Mouse (Mus musculus) midbrain, embryonic 11.5 days (tissue): ENCODE results near the gene Leo1. TPM values are rescaled to one million over a fixed set of nuclear protein-coding genes. Genes with fewer than 3 reads are reported as not detected.
A peak's percentile ranks its signal among the peaks of the same experiment; 100 is the strongest.
"Not testable (repeated sequence)": the region's sequence is repeated elsewhere in the genome, so short reads cannot be mapped to it uniquely, and the experiment has no call there.

Experiments used
- ATAC-seq: fragments of 200-750 bp; cut with Nextera tagmentation; 2 replicates; pipeline ENCODE4 v1.8.0; 2017; ENCODE audit warnings: moderate TSS enrichment, moderate library complexity; ENCODE audit not compliant: low FRiP score
- DNase-seq: peaks from one replicate; pipeline ENCODE4 v3.0.0; 2015; ENCODE audit warnings: low spot score; ENCODE audit errors: missing footprints
- H3K27ac ChIP-seq: fragments of 300-500 bp; sonication (generic); 2 replicates; pipeline ENCODE4 v1.5.1; 2014; ENCODE audit warnings: low read depth, low read length
- H3K27me3 ChIP-seq: fragments of 300-500 bp; sonication (generic); 2 replicates; pipeline ENCODE4 v1.6.1; 2014; ENCODE audit warnings: mild to moderate bottlenecking, low read length, moderate library complexity, mixed read lengths; ENCODE audit not compliant: control insufficient read depth, insufficient read depth
- H3K36me3 ChIP-seq: fragments of 300-500 bp; sonication (generic); 2 replicates; pipeline ENCODE4 v1.6.1; 2014; ENCODE audit warnings: mild to moderate bottlenecking, low read length, moderate library complexity, mixed read lengths; ENCODE audit not compliant: control insufficient read depth, insufficient read depth
- H3K4me1 ChIP-seq: fragments of 300-500 bp; sonication (generic); 2 replicates; pipeline ENCODE4 v1.6.1; 2014; ENCODE audit warnings: low read length; ENCODE audit not compliant: control insufficient read depth, insufficient read depth
- H3K4me2 ChIP-seq: fragments of 300-500 bp; sonication (generic); 2 replicates; pipeline ENCODE4 v1.6.1; 2014; ENCODE audit warnings: mild to moderate bottlenecking, moderate library complexity
- H3K4me3 ChIP-seq: fragments of 300-500 bp; sonication (generic); 2 replicates; pipeline ENCODE4 v1.5.1; 2014; ENCODE audit warnings: low read depth, low read length
- H3K9ac ChIP-seq: fragments of 300-500 bp; sonication (generic); 2 replicates; pipeline ENCODE4 v1.6.1; 2014; ENCODE audit warnings: low read length
- H3K9me3 ChIP-seq: fragments of 300-500 bp; sonication (generic); 2 replicates; pipeline ENCODE4 v1.6.1; 2016; ENCODE audit warnings: low read length; ENCODE audit not compliant: control insufficient read depth
- WGBS: fragments of 180-500 bp; shearing (Covaris S2); extraction: QIAGEN DNeasy Blood & Tissue Kit; methylation state at CpG from one replicate; pipeline ENCODE4 v1.1.7; 2014; 5-methylcytosine and 5-hydroxymethylcytosine counted together
- polyA plus RNA-seq: library from polyadenylated mRNA; unstranded; fragments of >200 nt; fragmentation: Nextera tagmentation; extraction: Ambion mirVana; gene quantifications from 2 replicates; pipeline ENCODE4 v1.2.1, GENCODE M21; 2014

Leo1 gene
- polyA plus RNA-seq, 1 experiment from 2014 or later: 45.2 TPM

DNA sequence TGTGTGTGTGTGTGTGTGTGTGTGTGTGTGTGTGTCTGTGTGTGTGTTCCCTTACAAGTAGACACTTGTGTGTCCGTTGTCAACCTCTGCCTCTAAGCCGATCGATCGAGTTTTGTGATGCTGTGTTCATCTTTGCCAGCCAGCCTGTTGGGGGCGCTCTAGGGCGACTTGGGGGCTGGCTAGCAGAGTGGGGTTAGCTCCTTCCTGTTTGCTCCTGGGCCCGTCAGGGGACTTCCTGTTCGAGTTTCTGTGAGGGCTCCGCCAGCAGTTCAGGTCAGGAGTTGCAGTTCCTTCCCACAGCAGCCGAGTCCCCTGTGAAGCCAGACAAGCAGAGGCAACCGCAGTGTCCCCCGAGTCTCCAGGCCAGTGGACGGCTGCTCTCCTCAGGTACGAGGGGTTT, 27.0 kb downstream of the Leo1 start:
- ATAC-seq (no peak), DNase-seq (no peak)
- no peaks in the 10 kb centered on the region for H3K9me3 ChIP-seq
- H3K27ac ChIP-seq: no peak overlapping the region
- no peaks in the 10 kb centered on the region for H3K4me1 ChIP-seq
- H3K4me3 ChIP-seq: no peak overlapping the region
- no peaks in the 10 kb centered on the region for H3K27me3 ChIP-seq
- H3K4me2 ChIP-seq: no peak overlapping the region
- WGBS: 86% methylated on average over 14 of the region's 14 CpGs
- H3K36me3 ChIP-seq: peaks cover 9% of the 10 kb centered on the region
- no peak overlapping the region for H3K9ac ChIP-seq

- ATAC-seq: no peak
- no peak overlapping the region for H3K27ac ChIP-seq
- no peaks in the 10 kb centered on the region for H3K4me1 ChIP-seq
- no peaks in the 10 kb centered on the region for H3K27me3 ChIP-seq
- no peaks in the 10 kb centered on the region for H3K9me3 ChIP-seq
- DNase-seq: no peak
- WGBS: 79% methylated on average over 3 of the region's 3 CpGs
- H3K36me3 ChIP-seq: 0 out of 2 replicates have a peak, but pooled peaks cover 2% of the 10 kb centered on the region
- no peak overlapping the region for H3K4me3 ChIP-seq
- no peak overlapping the region for H3K4me2 ChIP-seq
- no peak overlapping the region for H3K9ac ChIP-seq
Measured at GRCm38 (mm10) chr9:75477212-75477611, 35.9 kb downstream of the Leo1 start.

DNA sequence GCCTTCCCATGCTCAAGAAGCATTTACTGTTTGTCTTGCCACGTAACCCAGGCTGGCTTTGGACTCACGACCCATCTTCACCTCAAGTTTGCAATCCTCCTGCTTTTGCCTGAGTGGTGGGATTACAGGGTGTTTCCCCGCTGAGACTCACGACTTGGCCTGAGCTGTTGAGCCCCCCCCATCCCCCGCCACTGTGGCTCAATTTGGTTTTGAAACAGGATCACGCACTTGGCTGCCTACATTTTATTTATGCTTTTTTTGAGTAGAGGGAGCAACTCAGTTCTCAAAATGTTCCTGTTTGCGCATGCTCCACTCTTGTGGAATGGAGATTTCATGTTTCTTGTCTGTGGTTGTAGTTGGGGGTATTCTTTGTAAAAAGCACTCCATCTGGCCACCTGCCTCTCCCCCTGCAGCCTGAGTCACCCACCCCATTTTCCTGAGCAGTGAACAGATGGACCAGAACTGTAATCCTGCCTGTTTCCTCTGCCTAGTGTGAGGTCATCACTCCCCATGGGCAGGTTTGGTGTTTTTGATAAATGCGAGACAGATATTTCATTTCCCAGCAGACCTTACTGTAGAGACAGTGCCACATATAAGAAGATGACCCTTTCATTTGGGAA, 37.9 kb downstream of the Leo1 start:
- no peaks in the 10 kb centered on the region for H3K9me3 ChIP-seq
- ATAC-seq (peak; percentile 48; the same call in 1 of the 2 replicates), DNase-seq (no peak)
- no peaks in the 10 kb centered on the region for H3K27me3 ChIP-seq
- no peak overlapping the region for H3K9ac ChIP-seq
- H3K4me1 ChIP-seq: no peaks in the 10 kb centered on the region
- H3K36me3 ChIP-seq: 0 out of 2 replicates have a peak, but pooled peaks cover 2% of the 10 kb centered on the region
- H3K4me3 ChIP-seq: no peak overlapping the region
- no peak overlapping the region for H3K27ac ChIP-seq
- H3K4me2 ChIP-seq: no peak overlapping the region
- WGBS: 59% methylated on average over 8 of the region's 8 CpGs

DNA sequence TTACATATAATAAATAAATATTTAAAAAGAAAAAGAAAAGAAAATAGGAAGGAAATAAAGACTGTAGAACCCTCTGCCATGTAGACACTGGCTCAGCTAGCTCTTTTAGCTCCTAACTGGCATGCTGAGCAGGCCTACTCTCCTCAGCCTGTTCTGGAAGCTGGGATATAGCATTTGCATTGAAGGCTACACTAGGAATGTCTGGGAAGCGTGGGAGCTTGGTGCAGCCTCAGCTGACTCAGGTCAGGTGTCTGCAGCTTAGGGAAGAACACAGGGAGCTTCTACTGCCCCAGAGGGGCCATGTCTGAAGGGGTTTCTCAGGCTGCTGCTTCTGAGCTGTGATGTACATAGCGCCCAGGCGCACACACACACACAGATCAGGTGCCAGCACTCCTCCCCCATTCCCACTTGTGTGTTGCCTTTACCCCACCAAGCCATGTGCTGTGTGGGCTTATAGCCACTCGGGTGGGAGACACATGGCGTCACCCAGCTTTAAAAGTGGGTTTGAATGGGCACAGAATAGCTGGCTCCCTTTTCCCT, 39.3 kb downstream of the Leo1 start:
- H3K4me1 ChIP-seq: no peaks in the 10 kb centered on the region
- 95% methylated on average over 5 of the region's 5 CpGs for WGBS
- no peak overlapping the region for H3K4me2 ChIP-seq
- H3K9me3 ChIP-seq: no peaks in the 10 kb centered on the region
- 0 out of 2 replicates have a peak, but pooled peaks cover 2% of the 10 kb centered on the region for H3K36me3 ChIP-seq
- no peak overlapping the region for H3K27ac ChIP-seq
- DNase-seq (no peak), ATAC-seq (no peak)
- no peaks in the 10 kb centered on the region for H3K27me3 ChIP-seq
- H3K9ac ChIP-seq: no peak overlapping the region
- H3K4me3 ChIP-seq: no peak overlapping the region

DNA sequence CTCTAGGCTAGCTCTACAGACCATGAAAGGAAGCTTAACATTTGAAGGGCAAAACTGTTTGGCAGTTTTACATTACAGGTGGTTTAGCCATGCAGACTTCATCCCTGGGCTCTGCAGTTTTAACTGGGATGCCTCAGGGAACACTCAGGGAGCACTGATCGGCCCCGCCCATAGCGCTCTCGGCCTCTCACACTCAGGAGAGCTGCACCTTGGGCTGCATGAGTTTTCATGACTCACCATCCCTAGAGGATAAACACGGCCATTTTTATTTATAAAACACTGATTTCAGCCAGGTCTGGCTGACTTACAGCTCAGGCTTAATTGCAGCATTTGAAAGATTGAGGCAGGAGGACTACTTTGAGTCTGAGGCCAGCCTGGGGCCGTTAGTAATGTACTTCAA, 43.9 kb downstream of the Leo1 start:
- Histone ChIP-seq H3K36me3 (0 out of 2 replicates have a peak, but pooled peaks cover 2% of the 10 kb centered on the region), H3K27ac (no peak overlapping the region), H3K4me1 (no peaks in the 10 kb centered on the region), H3K4me3 (no peak overlapping the region), H3K27me3 (no peaks in the 10 kb centered on the region), H3K9me3 (no peaks in the 10 kb centered on the region), H3K4me2 (no peak overlapping the region), H3K9ac (no peak overlapping the region)
- no peak for ATAC-seq
- DNase-seq: no peak
- 89% methylated on average over 6 of the region's 6 CpGs for WGBS

DNA sequence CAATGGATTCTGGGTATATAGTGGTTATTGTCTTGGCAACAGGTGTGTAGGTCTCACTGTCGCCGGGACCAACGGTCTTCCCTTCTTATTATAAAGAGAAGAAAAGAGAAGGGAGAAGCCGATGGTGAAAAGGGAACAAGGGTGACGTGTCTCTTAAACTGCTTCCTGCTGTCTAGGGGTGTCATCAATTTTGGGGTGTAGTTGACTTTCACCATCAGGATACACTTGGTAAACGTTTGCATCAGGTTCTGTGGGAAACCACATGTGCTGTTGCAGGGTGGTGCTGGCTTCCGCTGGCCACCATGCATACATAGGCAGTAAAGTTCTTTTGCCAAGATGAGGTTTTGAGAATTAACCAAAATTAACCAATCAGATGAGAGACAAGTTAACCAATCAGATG, 46.9 kb downstream of the Leo1 start:
- not testable (repeated sequence) for DNase-seq, H3K27ac ChIP-seq, H3K27me3 ChIP-seq, ATAC-seq, H3K36me3 ChIP-seq, H3K9me3 ChIP-seq, H3K4me2 ChIP-seq, H3K9ac ChIP-seq, H3K4me3 ChIP-seq, H3K4me1 ChIP-seq
- 97% methylated on average over 7 of the region's 7 CpGs for WGBS

- DNase-seq: no peak
- WGBS: 86% methylated on average over 9 of the region's 9 CpGs
- H3K27me3 ChIP-seq: no peaks in the 10 kb centered on the region
- no peaks in the 10 kb centered on the region for H3K9me3 ChIP-seq
- no peak overlapping the region for H3K27ac ChIP-seq
- ATAC-seq: no peak
- no peak overlapping the region for H3K4me2 ChIP-seq
- H3K9ac ChIP-seq: no peak overlapping the region
- H3K36me3 ChIP-seq: no peaks in the 10 kb centered on the region; the same call in 1 of the 2 replicates
- H3K4me1 ChIP-seq: no peaks in the 10 kb centered on the region
- no peak overlapping the region for H3K4me3 ChIP-seq
Measured at GRCm38 (mm10) chr9:75494407-75495005, 53.2 kb downstream of the Leo1 start.

GRCm38 (mm10) chr9:75495945-75496344, 54.6 kb downstream of the Leo1 start:
- DNase-seq (no peak), ATAC-seq (no peak)
- no peak overlapping the region for H3K4me3 ChIP-seq
- no peaks in the 10 kb centered on the region for H3K4me1 ChIP-seq
- no peaks in the 10 kb centered on the region; the same call in 1 of the 2 replicates for H3K36me3 ChIP-seq
- no peak overlapping the region for H3K9ac ChIP-seq
- H3K27ac ChIP-seq: no peak overlapping the region
- no peaks in the 10 kb centered on the region for H3K9me3 ChIP-seq
- H3K27me3 ChIP-seq: no peaks in the 10 kb centered on the region
- 85% methylated on average over 10 of the region's 10 CpGs for WGBS
- no peak overlapping the region for H3K4me2 ChIP-seq

DNA sequence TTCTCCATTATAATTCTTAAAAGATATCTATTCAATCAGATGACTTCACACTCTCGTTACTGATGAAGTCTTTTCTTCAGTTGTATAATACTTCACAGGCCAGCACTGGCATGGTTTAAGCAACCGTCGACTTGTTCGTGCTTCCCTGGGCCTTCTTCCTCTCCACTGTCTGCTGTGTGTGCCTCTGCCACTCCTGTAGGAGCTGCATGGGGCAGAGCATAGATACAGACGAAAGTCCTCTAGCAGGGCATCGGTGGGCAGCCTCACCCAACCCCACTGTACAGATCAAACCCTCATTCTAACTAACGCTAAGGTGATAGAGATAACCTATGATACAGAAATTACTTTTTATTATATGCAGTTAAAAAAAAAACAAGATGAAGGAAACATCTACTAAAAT, 57.2 kb downstream of the Leo1 start:
- H3K9ac ChIP-seq: no peak overlapping the region
- H3K4me1 ChIP-seq: no peaks in the 10 kb centered on the region
- H3K36me3 ChIP-seq: no peaks in the 10 kb centered on the region; the same call in 1 of the 2 replicates
- H3K9me3 ChIP-seq: no peaks in the 10 kb centered on the region
- ATAC-seq (no peak), DNase-seq (no peak)
- 93% methylated on average over 7 of the region's 7 CpGs for WGBS
- no peak overlapping the region for H3K4me3 ChIP-seq
- no peak overlapping the region for H3K27ac ChIP-seq
- no peaks in the 10 kb centered on the region for H3K27me3 ChIP-seq
- no peak overlapping the region for H3K4me2 ChIP-seq
